Mouse (Mus musculus) hindbrain, postnatal 0 days (tissue): ENCODE measurements at regions not wholly inside any gene's neighbourhood (a gene's known extent, or its start where the extent isn't known, plus 50 kb on each side); places are given as distances from the start of the nearest gene placed in this dataset.

Experiments
- ATAC-seq: fragments of 200-750 bp; cut with Nextera tagmentation; 2 replicates; pipeline ENCODE4 v1.8.0; 2017; ENCODE audit warnings: mild to moderate bottlenecking, moderate TSS enrichment, moderate library complexity
- DNase-seq: peaks from one replicate; pipeline ENCODE4 v3.0.0-alpha.2; 2015; ENCODE audit warnings: low spot score
- H3K27ac ChIP-seq: fragments of 300-500 bp; sonication (generic); 2 replicates; pipeline ENCODE4 v1.5.1; 2014; ENCODE audit warnings: mild to moderate bottlenecking
- H3K27me3 ChIP-seq: fragments of 300-500 bp; sonication (generic); 2 replicates; pipeline ENCODE4 v1.6.1; 2014; ENCODE audit warnings: low read length, mixed read lengths; ENCODE audit not compliant: insufficient read depth
- H3K36me3 ChIP-seq: fragments of 300-500 bp; sonication (generic); 2 replicates; pipeline ENCODE4 v1.6.1; 2014; ENCODE audit warnings: low read length, mixed read lengths; ENCODE audit not compliant: insufficient read depth
- H3K4me1 ChIP-seq: fragments of 300-500 bp; sonication (generic); 2 replicates; pipeline ENCODE4 v1.6.1; 2014; ENCODE audit warnings: antibody characterized with exemption, low read length, mixed read lengths; ENCODE audit not compliant: insufficient read depth
- H3K4me2 ChIP-seq: fragments of 300-500 bp; sonication (generic); 2 replicates; pipeline ENCODE4 v1.6.1; 2014; ENCODE audit warnings: low read depth, mild to moderate bottlenecking, low read length, moderate library complexity, mixed read lengths
- H3K4me3 ChIP-seq: fragments of 300-500 bp; sonication (generic); 2 replicates; pipeline ENCODE4 v1.5.1; 2014; ENCODE audit warnings: low read length
- H3K9ac ChIP-seq: fragments of 300-500 bp; sonication (generic); replicated peaks from 2 replicates; pipeline ENCODE4 v1.6.1; 2014; ENCODE audit warnings: mild to moderate bottlenecking, low read length, moderate library complexity, mixed read lengths
- H3K9me3 ChIP-seq: fragments of 300-500 bp; sonication (generic); 2 replicates; pipeline ENCODE4 v1.6.1; 2016; ENCODE audit warnings: low read length, mixed read lengths
- CTCF ChIP-seq: IDR thresholded peaks from 2 replicates; pipeline ENCODE4 v1.5.1; 2016; ENCODE audit warnings: antibody characterized with exemption, control low read depth, low read depth
- WGBS: fragments of 180-500 bp; shearing (Covaris S2); extraction: QIAGEN DNeasy Blood & Tissue Kit; methylation state at CpG from one replicate; pipeline ENCODE4 v1.1.7; 2014; 5-methylcytosine and 5-hydroxymethylcytosine counted together

- 88% methylated on average over 3 of the region's 3 CpGs for WGBS
- H3K4me2 ChIP-seq = no peak overlapping the region
- H3K4me1 ChIP-seq = no peaks in the 10 kb centered on the region
- H3K9ac ChIP-seq = no peak overlapping the region
- no peaks in the 10 kb centered on the region for H3K36me3 ChIP-seq
- H3K9me3 ChIP-seq = no peaks in the 10 kb centered on the region
- no peak overlapping the region for H3K4me3 ChIP-seq
- no peaks in the 10 kb centered on the region for H3K27me3 ChIP-seq
- ATAC-seq (no peak), DNase-seq (no peak)
- no peak for TF ChIP-seq CTCF
- H3K27ac ChIP-seq = no peak overlapping the region
Measured at GRCm38 (mm10) chrX:11046769-11047168, 252.3 kb upstream of the H2al1a start.

GRCm38 (mm10) chrX:11082171-11082570 lies 216.9 kb upstream of the H2al1a start:
- H3K9me3 ChIP-seq = no peaks in the 10 kb centered on the region
- no peak for TF ChIP-seq CTCF
- ATAC-seq (no peak), DNase-seq (no peak)
- no peak overlapping the region for H3K4me2 ChIP-seq
- no peaks in the 10 kb centered on the region for H3K27me3 ChIP-seq
- H3K4me1 ChIP-seq = no peaks in the 10 kb centered on the region
- no peak overlapping the region for H3K9ac ChIP-seq
- no peaks in the 10 kb centered on the region for H3K36me3 ChIP-seq
- no peak overlapping the region for H3K4me3 ChIP-seq
- 63% methylated on average over 3 of the region's 3 CpGs for WGBS
- no peak overlapping the region for H3K27ac ChIP-seq

- 75% methylated on average over 3 of the region's 3 CpGs for whole genome bisulfite sequencing
- Histone ChIP-seq H3K4me2 (no peak overlapping the region), H3K9me3 (no peaks in the 10 kb centered on the region), H3K9ac (no peak overlapping the region), H3K4me1 (no peaks in the 10 kb centered on the region), H3K36me3 (no peaks in the 10 kb centered on the region), H3K27me3 (no peaks in the 10 kb centered on the region), H3K27ac (no peak overlapping the region), H3K4me3 (no peak overlapping the region)
- ATAC-seq = no peak
- no peak for DNase-seq
- no peak for TF ChIP-seq CTCF
Measured at GRCm38 (mm10) chrX:11082845-11083244, 216.2 kb upstream of the H2al1a start.

- no peaks in the 10 kb centered on the region for H3K9me3 ChIP-seq
- ATAC-seq = no peak
- no peak overlapping the region for H3K4me2 ChIP-seq
- H3K4me3 ChIP-seq = no peak overlapping the region
- no peak overlapping the region for H3K27ac ChIP-seq
- no peaks in the 10 kb centered on the region for H3K36me3 ChIP-seq
- H3K4me1 ChIP-seq = no peaks in the 10 kb centered on the region
- H3K27me3 ChIP-seq = no peaks in the 10 kb centered on the region
- no peak for DNase-seq
- WGBS = 58% methylated on average over 7 of the region's 7 CpGs
- H3K9ac ChIP-seq = no peak overlapping the region
- no peak for TF ChIP-seq CTCF
Measured at GRCm38 (mm10) chrX:11086257-11087072, 212.6 kb upstream of the H2al1a start.

GRCm38 (mm10) chrX:11087913-11088312 lies 211.1 kb upstream of the H2al1a start:
- Histone ChIP-seq H3K4me3 (no peak overlapping the region), H3K27ac (no peak overlapping the region), H3K4me1 (no peaks in the 10 kb centered on the region), H3K9me3 (no peaks in the 10 kb centered on the region), H3K9ac (no peak overlapping the region), H3K4me2 (peak overlapping the region; percentile 42), H3K27me3 (no peaks in the 10 kb centered on the region), H3K36me3 (no peaks in the 10 kb centered on the region)
- TF ChIP-seq CTCF = peak; percentile 59
- 30% methylated on average over 14 of the region's 14 CpGs for WGBS
- DNase-seq (peak; percentile 63), ATAC-seq (peak; percentile 27; the same call in 1 of the 2 replicates)

DNA sequence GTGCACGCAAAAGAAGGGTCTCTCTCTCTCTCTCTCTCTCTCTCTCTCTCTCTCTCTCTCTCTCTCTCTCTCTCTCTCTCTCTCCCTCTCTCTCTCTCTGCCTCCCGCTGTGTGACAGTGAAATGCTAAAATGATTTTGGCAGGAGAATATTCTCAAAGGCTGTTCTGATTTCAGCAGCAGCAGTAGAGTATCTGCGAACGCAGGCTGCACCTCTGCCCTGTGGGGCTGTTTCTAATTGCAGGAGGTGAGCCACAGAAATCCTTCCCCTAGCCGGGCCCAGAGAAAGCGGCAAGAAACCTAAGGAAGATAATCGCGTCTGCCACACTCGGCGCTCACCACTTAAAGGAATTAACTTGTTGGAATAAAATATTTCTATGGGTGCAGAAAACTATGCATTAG lies 210.6 kb upstream of the H2al1a start:
- TF ChIP-seq CTCF = no peak
- H3K27me3 ChIP-seq = no peaks in the 10 kb centered on the region
- WGBS = 36% methylated on average over 10 of the region's 10 CpGs
- H3K27ac ChIP-seq = no peak overlapping the region
- ATAC-seq = no peak
- H3K9ac ChIP-seq = no peak overlapping the region
- H3K4me3 ChIP-seq = no peak overlapping the region
- no peaks in the 10 kb centered on the region for H3K36me3 ChIP-seq
- H3K4me1 ChIP-seq = no peaks in the 10 kb centered on the region
- DNase-seq = no peak
- no peaks in the 10 kb centered on the region for H3K9me3 ChIP-seq
- peak overlapping the region; percentile 42 for H3K4me2 ChIP-seq

DNA sequence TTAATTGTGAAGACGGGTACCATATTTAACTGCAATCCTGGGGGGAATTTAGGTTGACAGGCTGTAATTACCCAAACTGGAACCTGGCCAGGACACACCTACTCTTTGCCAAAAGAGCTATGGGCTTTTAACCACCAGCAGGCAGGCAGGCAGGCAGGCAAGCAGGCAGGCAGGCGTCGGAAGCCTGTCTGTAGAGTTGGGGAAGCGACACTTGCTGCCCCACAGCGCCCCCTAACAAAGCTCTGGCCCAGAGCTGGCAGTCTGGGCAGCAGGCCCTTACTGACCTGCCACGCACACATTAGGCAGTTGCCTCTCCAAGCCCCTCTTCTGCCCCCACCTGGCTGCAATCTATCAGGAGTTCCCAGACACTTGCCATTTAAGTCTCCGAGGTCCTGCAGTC lies 208.6 kb upstream of the H2al1a start:
- Histone ChIP-seq H3K27ac (no peak overlapping the region), H3K36me3 (no peaks in the 10 kb centered on the region), H3K4me1 (no peaks in the 10 kb centered on the region), H3K4me2 (no peak overlapping the region), H3K9me3 (no peaks in the 10 kb centered on the region), H3K4me3 (no peak overlapping the region), H3K27me3 (no peaks in the 10 kb centered on the region), H3K9ac (no peak overlapping the region)
- WGBS = 37% methylated on average over 7 of the region's 7 CpGs
- ATAC-seq = peak; percentile 74; the same call in 1 of the 2 replicates
- TF ChIP-seq CTCF = peak; percentile 67
- DNase-seq = peak; percentile 76
